Mouse (Mus musculus): ENCODE data around the gene Tmem184b. TPM values are rescaled to one million over a fixed set of nuclear protein-coding genes. Genes with fewer than 3 reads are reported as not detected.

Gene Tmem184b
- polyA plus RNA-seq, 1 experiment, result 110 TPM

GRCm38 (mm10) chr15:79439386-79439785, 36.0 kb upstream of the Tmem184b start:
- no peaks in the 10 kb centered on the region for H3K27me3 ChIP-seq (ENCODE audit: control insufficient read depth, insufficient read depth, insufficient read length)
- peak overlapping the region; percentile 76 for H3K4me2 ChIP-seq (ENCODE audit: low read depth)
- H3K4me3 ChIP-seq, result no peak overlapping the region
- peaks cover 13% of the 10 kb centered on the region for H3K36me3 ChIP-seq (ENCODE audit: control insufficient read depth, insufficient read depth)
- no peak for TF ChIP-seq MAX (IDR thresholded peaks at IDR 0.05; ENCODE audit: low read depth)
- peaks cover 69% of the 10 kb centered on the region for H3K79me2 ChIP-seq (ENCODE audit: control insufficient read depth, insufficient read depth)
- H3ac ChIP-seq (ENCODE audit: control insufficient read depth, insufficient read length), result no peak overlapping the region

- no peak overlapping the region for H3K4me3 ChIP-seq
- peaks cover 13% of the 10 kb centered on the region for H3K36me3 ChIP-seq (ENCODE audit: control insufficient read depth, insufficient read depth)
- peak overlapping the region; percentile 48 for H3K4me2 ChIP-seq (ENCODE audit: low read depth)
- H3ac ChIP-seq (ENCODE audit: control insufficient read depth, insufficient read length), result no peak overlapping the region
- TF ChIP-seq MYOG (IDR thresholded peaks at IDR 0.05; ENCODE audit: control insufficient read depth in 1 of 3, insufficient read depth in 1 of 3, insufficient read length in 2 of 3, low read depth in 2 of 3) (no peak), E2F4 (IDR thresholded peaks at IDR 0.05; ENCODE audit: insufficient read depth) (no peak), TCF3 (IDR thresholded peaks at IDR 0.05; ENCODE audit: insufficient read length, low read depth) (no peak), MYOD1 (IDR thresholded peaks at IDR 0.05; ENCODE audit: control insufficient read depth in 1 of 3, insufficient read length in 2 of 3, low read depth in 2 of 3) (no peak), POLR2AphosphoS2 (IDR thresholded peaks at IDR 0.05; ENCODE audit: insufficient read length, low read depth) (no peak), REST (IDR thresholded peaks at IDR 0.05; ENCODE audit: insufficient read depth, insufficient read length) (no peak)
- no peaks in the 10 kb centered on the region for H3K27me3 ChIP-seq (ENCODE audit: control insufficient read depth, insufficient read depth, insufficient read length)
- H3K79me2 ChIP-seq (ENCODE audit: control insufficient read depth, insufficient read depth), result peaks cover 75% of the 10 kb centered on the region
These were observed 35.4 kb upstream of the Tmem184b start for GRCm38 (mm10) chr15:79438816-79439215.

- Histone ChIP-seq H3K79me2 (ENCODE audit: control insufficient read depth, insufficient read depth) (peaks cover 80% of the 10 kb centered on the region), H3K4me2 (ENCODE audit: low read depth) (peak overlapping the region; percentile 48), H3K4me3 (no peak overlapping the region), H3K27me3 (ENCODE audit: control insufficient read depth, insufficient read depth, insufficient read length) (no peaks in the 10 kb centered on the region), H3K36me3 (ENCODE audit: control insufficient read depth, insufficient read depth) (peaks cover 15% of the 10 kb centered on the region), H3ac (ENCODE audit: control insufficient read depth, insufficient read length) (no peak overlapping the region)
- TF ChIP-seq SRF (IDR thresholded peaks at IDR 0.05; ENCODE audit: control insufficient read depth, insufficient read length, low read depth), result no peak
- TF ChIP-seq MYOG (IDR thresholded peaks at IDR 0.05; ENCODE audit: control insufficient read depth in 1 of 3, insufficient read depth in 1 of 3, insufficient read length in 2 of 3, low read depth in 2 of 3), result peak in 1 of 3 experiments; percentile 32
- TF ChIP-seq MYOD1 (IDR thresholded peaks at IDR 0.05; ENCODE audit: control insufficient read depth in 1 of 3, insufficient read length in 2 of 3, low read depth in 2 of 3), result peak in 1 of 3 experiments; percentile 18
These were observed 34.9 kb upstream of the Tmem184b start for GRCm38 (mm10) chr15:79438209-79438810.

GRCm38 (mm10) chr15:79437541-79438208, 34.3 kb upstream of the Tmem184b start:
- peaks cover 18% of the 10 kb centered on the region for H3K36me3 ChIP-seq (ENCODE audit: control insufficient read depth, insufficient read depth)

GRCm38 (mm10) chr15:79436481-79436921, 33.1 kb upstream of the Tmem184b start:
- Histone ChIP-seq H3K4me2 (ENCODE audit: low read depth) (no peak overlapping the region), H3K27me3 (ENCODE audit: control insufficient read depth, insufficient read depth, insufficient read length) (no peaks in the 10 kb centered on the region), H3K79me2 (ENCODE audit: control insufficient read depth, insufficient read depth) (peaks cover 89% of the 10 kb centered on the region), H3ac (ENCODE audit: control insufficient read depth, insufficient read length) (no peak overlapping the region), H3K36me3 (ENCODE audit: control insufficient read depth, insufficient read depth) (peaks cover 18% of the 10 kb centered on the region), H3K4me3 (no peak overlapping the region)
- no peak for TF ChIP-seq TCF12 (IDR thresholded peaks at IDR 0.05; ENCODE audit: insufficient read depth, poor library complexity, severe bottlenecking)
- no peak for TF ChIP-seq CEBPB (IDR thresholded peaks at IDR 0.05; ENCODE audit: insufficient read depth, poor library complexity, severe bottlenecking)
- TF ChIP-seq POLR2AphosphoS2 (IDR thresholded peaks at IDR 0.05; ENCODE audit: insufficient read length, low read depth), result peak; percentile 4
- no peak for TF ChIP-seq POLR2A (IDR thresholded peaks at IDR 0.05; ENCODE audit: insufficient read length, low read depth)

More at GRCm38 (mm10) chr15:79437541-79438208, 34.3 kb upstream of the Tmem184b start:
- Histone ChIP-seq H3K4me2 (ENCODE audit: low read depth) (peak overlapping the region; percentile 2), H3K79me2 (ENCODE audit: control insufficient read depth, insufficient read depth) (peaks cover 86% of the 10 kb centered on the region), H3K27me3 (ENCODE audit: control insufficient read depth, insufficient read depth, insufficient read length) (no peaks in the 10 kb centered on the region), H3K4me3 (no peak overlapping the region), H3ac (ENCODE audit: control insufficient read depth, insufficient read length) (no peak overlapping the region)
- TF ChIP-seq SRF (IDR thresholded peaks at IDR 0.05; ENCODE audit: control insufficient read depth, insufficient read length, low read depth) (no peak), REST (IDR thresholded peaks at IDR 0.05; ENCODE audit: insufficient read depth, insufficient read length) (no peak), TCF12 (IDR thresholded peaks at IDR 0.05; ENCODE audit: insufficient read depth, poor library complexity, severe bottlenecking) (no peak), E2F4 (IDR thresholded peaks at IDR 0.05; ENCODE audit: insufficient read depth) (no peak), MAX (IDR thresholded peaks at IDR 0.05; ENCODE audit: low read depth) (no peak), CEBPB (IDR thresholded peaks at IDR 0.05; ENCODE audit: insufficient read depth, poor library complexity, severe bottlenecking) (no peak), MYOG (IDR thresholded peaks at IDR 0.05; ENCODE audit: control insufficient read depth in 1 of 3, insufficient read depth in 1 of 3, insufficient read length in 2 of 3, low read depth in 2 of 3) (no peak), MYOD1 (IDR thresholded peaks at IDR 0.05; ENCODE audit: control insufficient read depth in 1 of 3, insufficient read length in 2 of 3, low read depth in 2 of 3) (no peak)

Measured in myocyte (in vitro differentiated cells).